Mouse (Mus musculus): Measurements from ENCODE around the gene Olfr1023. TPM values are rescaled to one million over a fixed set of nuclear protein-coding genes. Genes with fewer than 3 reads are reported as not detected.

Gene Olfr1023
- total and polyA plus RNA-seq, 3 experiments: not detected

Other genes starting within 250 kb of the Olfr1023 start
Only the 20 nearest of the 26 such genes appear.
- not detected in 2 replicates for gene Olfr1009, start 170.2 kb upstream of the Olfr1023 start, total RNA-seq (2012; rRNA removed)
- not detected in 2 replicates for gene Olfr1009, start 170.2 kb upstream of the Olfr1023 start, total RNA-seq (2014; rRNA removed)
- not detected in 2 replicates for gene Olfr1009, start 170.2 kb upstream of the Olfr1023 start, polyA plus RNA-seq (2012; ENCODE audit: insufficient read length, low read depth)
- gene Olfr1012, start 122.9 kb upstream of the Olfr1023 start, total RNA-seq (2012; rRNA removed): not detected in 2 replicates
- not detected in 2 replicates for gene Olfr1012, start 122.9 kb upstream of the Olfr1023 start, total RNA-seq (2014; rRNA removed)
- not detected in 2 replicates for gene Olfr1012, start 122.9 kb upstream of the Olfr1023 start, polyA plus RNA-seq (2012; ENCODE audit: insufficient read length, low read depth)
- not detected in 2 replicates for gene Olfr1013, start 118.5 kb upstream of the Olfr1023 start, total RNA-seq (2012; rRNA removed)
- not detected in 2 replicates for gene Olfr1013, start 118.5 kb upstream of the Olfr1023 start, total RNA-seq (2014; rRNA removed)
- not detected in 2 replicates for gene Olfr1013, start 118.5 kb upstream of the Olfr1023 start, polyA plus RNA-seq (2012; ENCODE audit: insufficient read length, low read depth)
- gene Olfr1014, start 112.9 kb upstream of the Olfr1023 start, total RNA-seq (2012; rRNA removed): not detected in 2 replicates
- not detected in 2 replicates for gene Olfr1014, start 112.9 kb upstream of the Olfr1023 start, total RNA-seq (2014; rRNA removed)
- gene Olfr1014, start 112.9 kb upstream of the Olfr1023 start, polyA plus RNA-seq (2012; ENCODE audit: insufficient read length, low read depth): not detected in 2 replicates
- gene Olfr1015, start 103.6 kb upstream of the Olfr1023 start, total RNA-seq (2012; rRNA removed): not detected in 2 replicates
- gene Olfr1015, start 103.6 kb upstream of the Olfr1023 start, total RNA-seq (2014; rRNA removed): not detected in 2 replicates
- not detected in 2 replicates for gene Olfr1015, start 103.6 kb upstream of the Olfr1023 start, polyA plus RNA-seq (2012; ENCODE audit: insufficient read length, low read depth)
- gene Olfr1016, start 83.1 kb upstream of the Olfr1023 start, total RNA-seq (2012; rRNA removed): not detected in 2 replicates
- gene Olfr1016, start 83.1 kb upstream of the Olfr1023 start, total RNA-seq (2014; rRNA removed): not detected in 2 replicates
- gene Olfr1016, start 83.1 kb upstream of the Olfr1023 start, polyA plus RNA-seq (2012; ENCODE audit: insufficient read length, low read depth): not detected in 2 replicates
- gene Olfr1018, start 67.2 kb upstream of the Olfr1023 start, total RNA-seq (2012; rRNA removed): not detected in 2 replicates
- not detected in 2 replicates for gene Olfr1018, start 67.2 kb upstream of the Olfr1023 start, total RNA-seq (2014; rRNA removed)
- not detected in 2 replicates for gene Olfr1018, start 67.2 kb upstream of the Olfr1023 start, polyA plus RNA-seq (2012; ENCODE audit: insufficient read length, low read depth)
- gene Olfr1019, start 40.2 kb upstream of the Olfr1023 start, total RNA-seq (2012; rRNA removed): not detected in 2 replicates
- gene Olfr1019, start 40.2 kb upstream of the Olfr1023 start, total RNA-seq (2014; rRNA removed): not detected in 2 replicates
- gene Olfr1019, start 40.2 kb upstream of the Olfr1023 start, polyA plus RNA-seq (2012; ENCODE audit: insufficient read length, low read depth): not detected in 2 replicates
- gene Olfr1020, start 38.6 kb upstream of the Olfr1023 start, total RNA-seq (2012; rRNA removed): not detected in 2 replicates
- not detected in 2 replicates for gene Olfr1020, start 38.6 kb upstream of the Olfr1023 start, total RNA-seq (2014; rRNA removed)
- not detected in 2 replicates for gene Olfr1020, start 38.6 kb upstream of the Olfr1023 start, polyA plus RNA-seq (2012; ENCODE audit: insufficient read length, low read depth)
- not detected in 2 replicates for gene Olfr1022, start 17.0 kb upstream of the Olfr1023 start, total RNA-seq (2012; rRNA removed)
- not detected in 2 replicates for gene Olfr1022, start 17.0 kb upstream of the Olfr1023 start, total RNA-seq (2014; rRNA removed)
- not detected in 2 replicates for gene Olfr1022, start 17.0 kb upstream of the Olfr1023 start, polyA plus RNA-seq (2012; ENCODE audit: insufficient read length, low read depth)
- gene Olfr1024, start 19.4 kb downstream of the Olfr1023 start, total RNA-seq (2012; rRNA removed): not detected in 2 replicates
- gene Olfr1024, start 19.4 kb downstream of the Olfr1023 start, total RNA-seq (2014; rRNA removed): not detected in 2 replicates
- gene Olfr1024, start 19.4 kb downstream of the Olfr1023 start, polyA plus RNA-seq (2012; ENCODE audit: insufficient read length, low read depth): not detected in 2 replicates
- not detected in 2 replicates for gene Olfr1025-ps1, start 29.6 kb downstream of the Olfr1023 start, total RNA-seq (2012; rRNA removed)
- gene Olfr1025-ps1, start 29.6 kb downstream of the Olfr1023 start, total RNA-seq (2014; rRNA removed): not detected in 2 replicates
- not detected in 2 replicates for gene Olfr1025-ps1, start 29.6 kb downstream of the Olfr1023 start, polyA plus RNA-seq (2012; ENCODE audit: insufficient read length, low read depth)
- not detected in 2 replicates for gene Olfr1026, start 35.9 kb downstream of the Olfr1023 start, total RNA-seq (2012; rRNA removed)
- gene Olfr1026, start 35.9 kb downstream of the Olfr1023 start, total RNA-seq (2014; rRNA removed): not detected in 2 replicates
- gene Olfr1026, start 35.9 kb downstream of the Olfr1023 start, polyA plus RNA-seq (2012; ENCODE audit: insufficient read length, low read depth): not detected in 2 replicates
- gene Olfr1028, start 64.8 kb downstream of the Olfr1023 start, total RNA-seq (2012; rRNA removed): not detected in 2 replicates
- gene Olfr1028, start 64.8 kb downstream of the Olfr1023 start, total RNA-seq (2014; rRNA removed): not detected in 2 replicates
- not detected in 2 replicates for gene Olfr1028, start 64.8 kb downstream of the Olfr1023 start, polyA plus RNA-seq (2012; ENCODE audit: insufficient read length, low read depth)
- not detected in 2 replicates for gene Olfr1029, start 88.3 kb downstream of the Olfr1023 start, total RNA-seq (2012; rRNA removed)
- gene Olfr1029, start 88.3 kb downstream of the Olfr1023 start, total RNA-seq (2014; rRNA removed): not detected in 2 replicates
- not detected in 2 replicates for gene Olfr1029, start 88.3 kb downstream of the Olfr1023 start, polyA plus RNA-seq (2012; ENCODE audit: insufficient read length, low read depth)
- gene Olfr1030, start 93.6 kb downstream of the Olfr1023 start, total RNA-seq (2012; rRNA removed): not detected in 2 replicates
- not detected in 2 replicates for gene Olfr1030, start 93.6 kb downstream of the Olfr1023 start, total RNA-seq (2014; rRNA removed)
- gene Olfr1030, start 93.6 kb downstream of the Olfr1023 start, polyA plus RNA-seq (2012; ENCODE audit: insufficient read length, low read depth): not detected in 2 replicates
- not detected in 2 replicates for gene Olfr1031, start 104.7 kb downstream of the Olfr1023 start, total RNA-seq (2012; rRNA removed)
- not detected in 2 replicates for gene Olfr1031, start 104.7 kb downstream of the Olfr1023 start, total RNA-seq (2014; rRNA removed)
- gene Olfr1031, start 104.7 kb downstream of the Olfr1023 start, polyA plus RNA-seq (2012; ENCODE audit: insufficient read length, low read depth): not detected in 2 replicates
- gene Olfr1032, start 119.9 kb downstream of the Olfr1023 start, total RNA-seq (2012; rRNA removed): not detected in 2 replicates
- not detected in 2 replicates for gene Olfr1032, start 119.9 kb downstream of the Olfr1023 start, total RNA-seq (2014; rRNA removed)
- gene Olfr1032, start 119.9 kb downstream of the Olfr1023 start, polyA plus RNA-seq (2012; ENCODE audit: insufficient read length, low read depth): not detected in 2 replicates
- not detected in 2 replicates for gene Olfr1033, start 135.0 kb downstream of the Olfr1023 start, total RNA-seq (2012; rRNA removed)
- gene Olfr1033, start 135.0 kb downstream of the Olfr1023 start, total RNA-seq (2014; rRNA removed): not detected in 2 replicates
- not detected in 2 replicates for gene Olfr1033, start 135.0 kb downstream of the Olfr1023 start, polyA plus RNA-seq (2012; ENCODE audit: insufficient read length, low read depth)
- not detected in 2 replicates for gene Olfr1034, start 160.2 kb downstream of the Olfr1023 start, total RNA-seq (2012; rRNA removed)
- not detected in 2 replicates for gene Olfr1034, start 160.2 kb downstream of the Olfr1023 start, total RNA-seq (2014; rRNA removed)
- not detected in 2 replicates for gene Olfr1034, start 160.2 kb downstream of the Olfr1023 start, polyA plus RNA-seq (2012; ENCODE audit: insufficient read length, low read depth)

Data from CH12.LX (cell line).